Mouse (Mus musculus) liver, postnatal 0 days (tissue): Measurements from ENCODE around the gene Cfap97d2. TPM values are rescaled to one million over a fixed set of nuclear protein-coding genes. Genes with fewer than 3 reads are reported as not detected.

Experiments used
- ATAC-seq: fragments of 200-750 bp; cut with Nextera tagmentation; 2 replicates; pipeline ENCODE4 v1.8.0; 2017; ENCODE audit warnings: mild to moderate bottlenecking, moderate library complexity
- DNase-seq: peaks from one replicate; pipeline ENCODE4 v3.0.0-alpha.2; 2016
- H3K27ac ChIP-seq: fragments of 300-500 bp; sonication (generic); 2 replicates; pipeline ENCODE4 v1.5.1; 2014; ENCODE audit warnings: antibody characterized with exemption, moderate library complexity, mild to moderate bottlenecking, low read depth
- H3K27me3 ChIP-seq: fragments of 300-500 bp; sonication (generic); 2 replicates; pipeline ENCODE4 v1.6.1; 2014; ENCODE audit warnings: low read length, control low read depth, mixed read lengths; ENCODE audit not compliant: insufficient read depth
- H3K36me3 ChIP-seq: fragments of 300-500 bp; sonication (generic); replicated peaks from 2 replicates; pipeline ENCODE4 v1.6.1; 2014; ENCODE audit warnings: mild to moderate bottlenecking, control low read depth, low read length, moderate library complexity, mixed read lengths; ENCODE audit not compliant: insufficient read depth
- H3K4me1 ChIP-seq: fragments of 300-500 bp; sonication (generic); 2 replicates; pipeline ENCODE4 v1.6.1; 2014; ENCODE audit warnings: antibody characterized with exemption, mild to moderate bottlenecking, control low read depth; ENCODE audit not compliant: insufficient read depth
- H3K4me2 ChIP-seq: fragments of 300-500 bp; sonication (generic); 2 replicates; pipeline ENCODE4 v1.6.1; 2014; ENCODE audit warnings: low read depth, mild to moderate bottlenecking, low read length, moderate library complexity, mixed read lengths
- H3K4me3 ChIP-seq: fragments of 300-500 bp; sonication (generic); 2 replicates; pipeline ENCODE4 v1.5.1; 2014; ENCODE audit warnings: low read depth, low read length
- H3K9ac ChIP-seq: fragments of 300-500 bp; sonication (generic); replicated peaks from 2 replicates; pipeline ENCODE4 v1.6.1; 2014; ENCODE audit warnings: mild to moderate bottlenecking, moderate library complexity
- H3K9me3 ChIP-seq: fragments of 300-500 bp; sonication (generic); 2 replicates; pipeline ENCODE4 v1.6.1; 2016; ENCODE audit warnings: mild to moderate bottlenecking, control low read depth, low read length, mixed read lengths
- CTCF ChIP-seq: sonication (generic); IDR thresholded peaks from 2 replicates; pipeline ENCODE4 v1.5.1; 2016; ENCODE audit warnings: antibody characterized with exemption, low read depth
- EP300 ChIP-seq: IDR thresholded peaks from 2 replicates; pipeline ENCODE4 v1.6.1; 2016; ENCODE audit warnings: antibody characterized with exemption, low read depth, mild to moderate bottlenecking
- WGBS: fragments of 180-500 bp; shearing (Covaris S2); extraction: QIAGEN DNeasy Blood & Tissue Kit; methylation state at CpG from one replicate; pipeline ENCODE4 v1.1.7; 2014; ENCODE audit not compliant: insufficient replicate concordance; 5-methylcytosine and 5-hydroxymethylcytosine counted together
- polyA plus RNA-seq: library from polyadenylated mRNA; unstranded; fragments of >200 nt; fragmentation: Nextera tagmentation; extraction: Ambion mirVana; gene quantifications from 2 replicates; pipeline ENCODE4 v1.2.1, GENCODE M21; 2015

Cfap97d2 gene
- polyA plus RNA-seq, 1 experiment from 2014 or later = not detected

DNA sequence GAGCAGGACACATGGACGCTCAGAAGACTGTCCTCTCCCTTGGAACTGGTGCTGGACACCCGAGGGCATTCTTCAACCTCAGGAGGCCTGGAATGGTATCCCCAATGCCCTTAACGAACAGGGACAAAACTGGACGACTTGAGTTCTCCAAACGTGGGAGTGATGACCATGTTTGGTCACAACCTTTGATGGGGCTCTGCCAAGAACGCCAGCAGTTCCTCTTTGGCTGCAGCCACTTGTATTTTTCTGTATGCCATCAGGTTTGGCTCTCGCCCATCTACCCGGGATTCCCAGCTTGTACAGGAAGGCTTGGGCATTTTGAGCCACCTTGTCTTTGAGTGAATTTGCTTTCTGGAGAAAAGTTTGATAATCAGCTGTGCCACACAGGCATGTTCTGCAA lies 8.0 kb upstream of the Cfap97d2 start:
- no peak for DNase-seq
- H3K4me2 ChIP-seq = no peak overlapping the region
- H3K27ac ChIP-seq = no peak overlapping the region

GRCm38 (mm10) chr8:13698281-13698680 lies 7.4 kb upstream of the Cfap97d2 start:
- no peak overlapping the region for H3K27ac ChIP-seq
- ATAC-seq = no peak

More for the DNA sequence above, 8.0 kb upstream of the Cfap97d2 start:
- no peak for ATAC-seq
- Histone ChIP-seq H3K9me3 (no peaks in the 10 kb centered on the region), H3K36me3 (no peaks in the 10 kb centered on the region), H3K4me3 (no peak overlapping the region), H3K4me1 (peaks cover 14% of the 10 kb centered on the region), H3K9ac (no peak overlapping the region), H3K27me3 (no peaks in the 10 kb centered on the region)
- 58% methylated on average over 8 of the region's 8 CpGs for WGBS
- no peak for TF ChIP-seq EP300
- TF ChIP-seq CTCF = no peak

DNA sequence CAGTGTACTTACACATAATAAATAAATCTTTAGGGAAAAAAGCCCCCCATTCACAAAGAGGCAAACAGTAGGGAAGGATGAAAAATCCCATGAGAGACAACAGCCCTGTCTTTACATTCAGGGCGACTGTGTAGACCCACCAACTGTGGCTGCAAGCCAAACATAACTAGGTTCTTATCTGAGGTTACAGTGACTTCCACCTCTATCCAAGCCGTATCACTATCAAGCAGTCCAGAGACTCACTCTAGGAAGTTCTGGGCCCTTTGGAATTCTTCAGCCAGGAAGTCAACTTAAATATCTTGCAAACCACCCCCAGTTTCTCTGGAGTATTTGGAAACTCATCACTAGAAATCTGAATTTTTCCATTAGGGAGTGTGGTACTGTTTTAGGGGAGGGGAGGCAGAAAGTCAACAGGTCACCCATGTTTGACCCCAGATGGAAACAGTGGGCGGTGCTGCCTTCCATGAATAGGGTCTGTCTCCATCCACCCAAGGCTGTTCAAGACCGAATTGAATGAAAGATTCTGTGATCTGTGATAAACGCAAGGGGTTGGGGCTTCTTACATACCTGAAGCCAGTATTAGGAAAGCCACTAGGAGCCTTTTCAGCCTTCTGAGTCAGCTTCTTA lies 6.3 kb upstream of the Cfap97d2 start:
- WGBS = 48% methylated on average over 5 of the region's 5 CpGs
- Histone ChIP-seq H3K27ac (no peak overlapping the region), H3K4me1 (peaks cover 14% of the 10 kb centered on the region), H3K36me3 (no peaks in the 10 kb centered on the region), H3K27me3 (no peaks in the 10 kb centered on the region), H3K4me2 (no peak overlapping the region), H3K4me3 (no peak overlapping the region), H3K9ac (no peak overlapping the region), H3K9me3 (no peaks in the 10 kb centered on the region)
- TF ChIP-seq EP300 (no peak; the same call in 1 of the 2 replicates), CTCF (no peak)
- DNase-seq (no peak), ATAC-seq (0 out of 2 replicates have a peak, but pooled peaks have one; percentile 33)

More at GRCm38 (mm10) chr8:13698281-13698680, 7.4 kb upstream of the Cfap97d2 start:
- DNase-seq = no peak
- no peaks in the 10 kb centered on the region for H3K36me3 ChIP-seq
- no peak overlapping the region for H3K4me2 ChIP-seq
- 64% methylated on average over 3 of the region's 3 CpGs for WGBS
- H3K9me3 ChIP-seq = no peaks in the 10 kb centered on the region
- H3K9ac ChIP-seq = no peak overlapping the region
- peaks cover 14% of the 10 kb centered on the region for H3K4me1 ChIP-seq
- H3K27me3 ChIP-seq = no peaks in the 10 kb centered on the region
- H3K4me3 ChIP-seq = no peak overlapping the region
- TF ChIP-seq EP300 = no peak
- TF ChIP-seq CTCF = no peak

DNA sequence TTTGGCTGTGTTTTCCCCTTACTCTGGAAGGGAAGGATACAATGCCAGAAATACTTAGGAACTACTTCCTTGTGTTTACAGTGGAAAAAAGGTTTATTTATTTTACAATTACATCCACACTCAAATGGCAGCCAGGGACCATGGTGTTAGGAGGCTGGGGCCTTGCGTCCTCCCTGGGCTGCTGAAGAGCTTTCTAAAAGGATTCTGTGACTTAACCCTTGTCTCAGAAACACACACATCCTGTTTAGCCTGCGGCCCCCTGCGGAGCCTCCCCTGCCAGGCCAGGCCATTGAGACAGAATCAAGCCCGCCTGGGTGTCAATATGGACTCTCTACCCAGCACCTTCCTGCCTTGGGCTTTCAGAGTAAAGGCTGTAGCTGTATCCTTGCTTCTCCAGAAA lies 2.9 kb upstream of the Cfap97d2 start:
- TF ChIP-seq EP300 (no peak), CTCF (no peak)

DNA sequence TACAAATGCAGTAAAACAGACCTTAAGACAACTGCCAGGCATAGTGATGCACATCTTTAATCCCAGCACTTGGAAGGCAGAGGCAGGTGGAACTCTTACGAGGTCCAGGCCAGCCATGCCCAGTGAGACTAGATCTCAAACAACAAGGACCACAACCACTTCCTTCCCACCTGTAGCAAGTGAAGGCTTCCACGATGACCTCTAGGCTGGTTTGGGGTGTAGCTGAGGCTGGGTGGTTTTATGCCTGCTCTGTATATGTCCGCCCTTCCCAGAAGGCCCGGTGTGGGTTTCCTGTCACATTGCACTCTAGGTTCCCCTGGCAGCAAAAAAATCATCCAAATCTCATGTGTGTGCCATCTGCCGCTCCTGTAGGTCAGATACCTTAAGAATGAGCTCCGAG lies 1.9 kb upstream of the Cfap97d2 start:
- DNase-seq = no peak
- no peak overlapping the region for H3K4me3 ChIP-seq
- TF ChIP-seq EP300 (no peak), CTCF (no peak)
- ATAC-seq = no peak
- no peaks in the 10 kb centered on the region for H3K27me3 ChIP-seq
- no peaks in the 10 kb centered on the region for H3K36me3 ChIP-seq
- H3K9me3 ChIP-seq = no peaks in the 10 kb centered on the region
- H3K27ac ChIP-seq = no peak overlapping the region
- H3K4me2 ChIP-seq = no peak overlapping the region
- WGBS = 62% methylated on average over 6 of the region's 6 CpGs
- no peak overlapping the region for H3K9ac ChIP-seq
- peaks cover 9% of the 10 kb centered on the region for H3K4me1 ChIP-seq

More for the DNA sequence above, 2.9 kb upstream of the Cfap97d2 start:
- DNase-seq = no peak
- Histone ChIP-seq H3K9me3 (no peaks in the 10 kb centered on the region), H3K27me3 (no peaks in the 10 kb centered on the region), H3K9ac (no peak overlapping the region), H3K36me3 (no peaks in the 10 kb centered on the region), H3K4me2 (no peak overlapping the region), H3K4me3 (no peak overlapping the region), H3K4me1 (peaks cover 14% of the 10 kb centered on the region), H3K27ac (no peak overlapping the region)
- ATAC-seq = no peak
- 35% methylated on average over 4 of the region's 4 CpGs for WGBS

- 73% methylated on average over 4 of the region's 4 CpGs for WGBS
- no peak overlapping the region for H3K9ac ChIP-seq
- H3K4me2 ChIP-seq = no peak overlapping the region
- no peaks in the 10 kb centered on the region for H3K27me3 ChIP-seq
- TF ChIP-seq EP300 = no peak
- no peak for TF ChIP-seq CTCF
- H3K9me3 ChIP-seq = no peaks in the 10 kb centered on the region
- H3K4me3 ChIP-seq = no peak overlapping the region
- ATAC-seq (no peak), DNase-seq (no peak)
- H3K27ac ChIP-seq = no peak overlapping the region
- peaks cover 4% of the 10 kb centered on the region for H3K4me1 ChIP-seq
- H3K36me3 ChIP-seq = no peaks in the 10 kb centered on the region
Observed at GRCm38 (mm10) chr8:13704301-13704700, 1.4 kb upstream of the Cfap97d2 start.

DNA sequence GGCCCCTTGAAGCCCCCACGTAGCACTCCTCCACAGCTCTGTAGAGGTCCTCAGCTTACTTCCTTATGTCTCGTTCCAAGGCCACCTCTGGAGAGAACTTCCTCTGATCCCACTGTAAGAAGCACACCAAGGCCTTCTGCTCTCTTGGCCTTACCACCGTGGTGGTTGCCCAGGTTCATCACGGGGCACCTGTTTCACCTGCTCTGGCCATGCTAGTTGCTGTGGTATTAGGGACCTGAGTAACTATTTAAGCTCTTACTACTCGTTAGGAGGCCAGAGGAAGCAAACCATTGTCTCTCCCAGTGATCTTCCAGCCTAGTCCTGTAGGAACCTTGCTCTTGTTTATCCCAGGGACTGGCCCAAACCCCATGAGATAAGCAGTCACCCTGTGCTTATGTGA lies 1.2 kb downstream of the Cfap97d2 start:
- H3K9ac ChIP-seq = no peak overlapping the region
- H3K36me3 ChIP-seq = no peaks in the 10 kb centered on the region
- 61% methylated on average over 5 of the region's 5 CpGs for WGBS
- H3K27me3 ChIP-seq = no peaks in the 10 kb centered on the region
- ATAC-seq (no peak), DNase-seq (no peak)
- peaks cover 3% of the 10 kb centered on the region; the same call in 1 of the 2 replicates for H3K4me1 ChIP-seq
- H3K4me3 ChIP-seq = no peak overlapping the region
- no peak overlapping the region for H3K4me2 ChIP-seq
- H3K27ac ChIP-seq = no peak overlapping the region
- no peak for TF ChIP-seq CTCF
- no peak for TF ChIP-seq EP300
- H3K9me3 ChIP-seq = no peaks in the 10 kb centered on the region
